Mouse (Mus musculus): Measurements from ENCODE around the gene Tmcc1. TPM values are rescaled to one million over a fixed set of nuclear protein-coding genes. Genes with fewer than 3 reads are reported as not detected.

The Tmcc1 gene
- polyA plus RNA-seq, 1 experiment from 2014 or later: 24.3 TPM

- TF ChIP-seq CTCF (IDR thresholded peaks at IDR 0.05): no peak
- in situ Hi-C loops (cut with MboI; ENCODE audit: low pct_unique_long_range_greater_than_20kb): loop anchor here (5.0 kb wide), 1 partner anchor 103 kb away; no protein-coding TSS in a partner anchor
- no peaks in the 10 kb centered on the region for H3K27me3 ChIP-seq
- CTCF ChIA-PET: interaction anchor here (1.2 to 1.5 kb wide), 3 partner anchors 9 to 104 kb away, joined by 3 to 6 read pairs (median 3); no protein-coding TSS in a partner anchor
- no peak for DNase-seq (ENCODE audit: low read depth, low spot score)
- POLR2A ChIA-PET: no interaction called here
- ATAC-seq: no peak
These were observed 187.9 kb downstream of the Tmcc1 start for GRCm38 (mm10) chr6:116005275-116005958.

GRCm38 (mm10) chr6:116004716-116005115 is 188.6 kb downstream of the Tmcc1 start:
- POLR2A ChIA-PET: no interaction called here
- CTCF ChIA-PET: interaction anchor here (1.2 to 1.5 kb wide), 3 partner anchors 8 to 104 kb away, joined by 3 to 6 read pairs (median 3); no protein-coding TSS in a partner anchor
- ATAC-seq (no peak), DNase-seq (ENCODE audit: low read depth, low spot score) (no peak)
- H3K27me3 ChIP-seq: no peaks in the 10 kb centered on the region
- no peak for TF ChIP-seq CTCF (IDR thresholded peaks at IDR 0.05)
- in situ Hi-C loops (cut with MboI; ENCODE audit: low pct_unique_long_range_greater_than_20kb): loop anchor here (5.0 kb wide), 1 partner anchor 102 kb away; no protein-coding TSS in a partner anchor

- CTCF ChIA-PET: interaction anchor here (1.6 kb wide), 1 partner anchor 99 kb away, joined by 3 read pairs; no protein-coding TSS in a partner anchor
- ATAC-seq (no peak), DNase-seq (ENCODE audit: low read depth, low spot score) (no peak)
- in situ Hi-C loops (cut with MboI; ENCODE audit: low pct_unique_long_range_greater_than_20kb): no loop called here
- POLR2A ChIA-PET: no interaction called here
- no peak for TF ChIP-seq CTCF (IDR thresholded peaks at IDR 0.05)
- no peaks in the 10 kb centered on the region for H3K27me3 ChIP-seq
These were observed 189.2 kb downstream of the Tmcc1 start for GRCm38 (mm10) chr6:116004069-116004468.

GRCm38 (mm10) chr6:116003516-116003915 is 189.8 kb downstream of the Tmcc1 start:
- CTCF ChIA-PET: interaction anchor here (1.6 kb wide), 1 partner anchor 99 kb away, joined by 3 read pairs; no protein-coding TSS in a partner anchor

GRCm38 (mm10) chr6:116002311-116003104 is 190.8 kb downstream of the Tmcc1 start:
- in situ Hi-C loops (cut with MboI; ENCODE audit: low pct_unique_long_range_greater_than_20kb): no loop called here
- ATAC-seq (no peak), DNase-seq (ENCODE audit: low read depth, low spot score) (no peak)
- CTCF ChIA-PET: interaction anchor here (1.6 kb wide), 2 partner anchors 98 to 102 kb away, joined by 3 to 5 read pairs; no protein-coding TSS in a partner anchor
- POLR2A ChIA-PET: no interaction called here
- TF ChIP-seq CTCF (IDR thresholded peaks at IDR 0.05): no peak
- no peaks in the 10 kb centered on the region for H3K27me3 ChIP-seq

More at GRCm38 (mm10) chr6:116003516-116003915, 189.8 kb downstream of the Tmcc1 start:
- ATAC-seq: no peak
- no peak for DNase-seq (ENCODE audit: low read depth, low spot score)
- POLR2A ChIA-PET: no interaction called here
- H3K27me3 ChIP-seq: no peaks in the 10 kb centered on the region
- TF ChIP-seq CTCF (IDR thresholded peaks at IDR 0.05): no peak
- in situ Hi-C loops (cut with MboI; ENCODE audit: low pct_unique_long_range_greater_than_20kb): no loop called here

GRCm38 (mm10) chr6:116000851-116001250 is 192.4 kb downstream of the Tmcc1 start:
- DNase-seq (ENCODE audit: low read depth, low spot score) (no peak), ATAC-seq (no peak)
- no peaks in the 10 kb centered on the region for H3K27me3 ChIP-seq
- in situ Hi-C loops (cut with MboI; ENCODE audit: low pct_unique_long_range_greater_than_20kb): no loop called here
- CTCF ChIA-PET: no interaction called here
- POLR2A ChIA-PET: no interaction called here
- no peak for TF ChIP-seq CTCF (IDR thresholded peaks at IDR 0.05)

GRCm38 (mm10) chr6:115999227-115999626 is 194.1 kb downstream of the Tmcc1 start:
- DNase-seq (ENCODE audit: low read depth, low spot score) (no peak), ATAC-seq (no peak)
- POLR2A ChIA-PET: no interaction called here
- CTCF ChIA-PET: no interaction called here
- TF ChIP-seq CTCF (IDR thresholded peaks at IDR 0.05): no peak
- in situ Hi-C loops (cut with MboI; ENCODE audit: low pct_unique_long_range_greater_than_20kb): no loop called here
- no peaks in the 10 kb centered on the region for H3K27me3 ChIP-seq

GRCm38 (mm10) chr6:115998758-115999157 is 194.5 kb downstream of the Tmcc1 start:
- in situ Hi-C loops (cut with MboI; ENCODE audit: low pct_unique_long_range_greater_than_20kb): no loop called here
- no peak for TF ChIP-seq CTCF (IDR thresholded peaks at IDR 0.05)
- no peaks in the 10 kb centered on the region for H3K27me3 ChIP-seq
- DNase-seq (ENCODE audit: low read depth, low spot score): no peak
- ChIA-PET CTCF (no interaction called here), POLR2A (no interaction called here)
- ATAC-seq: no peak

GRCm38 (mm10) chr6:115997726-115998311 is 195.5 kb downstream of the Tmcc1 start:
- ChIA-PET CTCF (interaction anchor here (2.1 kb wide), 1 partner anchor 97 kb away, joined by 6 read pairs; no protein-coding TSS in a partner anchor), POLR2A (interaction anchor here (0.8 kb wide), 1 partner anchor 144 kb away, joined by 3 read pairs; the partner anchor contains the start of genes Ift122 and Mbd4)
- no peaks in the 10 kb centered on the region for H3K27me3 ChIP-seq
- in situ Hi-C loops (cut with MboI; ENCODE audit: low pct_unique_long_range_greater_than_20kb): no loop called here
- no peak for TF ChIP-seq CTCF (IDR thresholded peaks at IDR 0.05)
- ATAC-seq: no peak
- DNase-seq (ENCODE audit: low read depth, low spot score): no peak

GRCm38 (mm10) chr6:115996171-115996851 is 197.0 kb downstream of the Tmcc1 start:
- CTCF ChIA-PET: interaction anchor here (1.2 to 2.1 kb wide), 2 partner anchors 9 to 96 kb away, joined by 3 to 6 read pairs; no protein-coding TSS in a partner anchor
- DNase-seq (ENCODE audit: low read depth, low spot score) (no peak), ATAC-seq (no peak)
- H3K27me3 ChIP-seq: no peaks in the 10 kb centered on the region
- in situ Hi-C loops (cut with MboI; ENCODE audit: low pct_unique_long_range_greater_than_20kb): no loop called here
- POLR2A ChIA-PET: interaction anchor here (0.6 kb wide), 1 partner anchor 11 kb away, joined by 3 read pairs; no protein-coding TSS in a partner anchor
- no peak for TF ChIP-seq CTCF (IDR thresholded peaks at IDR 0.05)
